Mouse (Mus musculus) fibroblast of lung, adult 2 months (primary cell): ENCODE data around the gene Zfp74.
"Not testable (repeated sequence)": the region's sequence is repeated elsewhere in the genome, so short reads cannot be mapped to it uniquely, and the experiment has no call there.

Experiments used
- DNase-seq: peaks from one replicate; pipeline ENCODE4 v3.0.0-alpha.2; 2011; ENCODE audit warnings: low read depth

Gene Zfp74

DNA sequence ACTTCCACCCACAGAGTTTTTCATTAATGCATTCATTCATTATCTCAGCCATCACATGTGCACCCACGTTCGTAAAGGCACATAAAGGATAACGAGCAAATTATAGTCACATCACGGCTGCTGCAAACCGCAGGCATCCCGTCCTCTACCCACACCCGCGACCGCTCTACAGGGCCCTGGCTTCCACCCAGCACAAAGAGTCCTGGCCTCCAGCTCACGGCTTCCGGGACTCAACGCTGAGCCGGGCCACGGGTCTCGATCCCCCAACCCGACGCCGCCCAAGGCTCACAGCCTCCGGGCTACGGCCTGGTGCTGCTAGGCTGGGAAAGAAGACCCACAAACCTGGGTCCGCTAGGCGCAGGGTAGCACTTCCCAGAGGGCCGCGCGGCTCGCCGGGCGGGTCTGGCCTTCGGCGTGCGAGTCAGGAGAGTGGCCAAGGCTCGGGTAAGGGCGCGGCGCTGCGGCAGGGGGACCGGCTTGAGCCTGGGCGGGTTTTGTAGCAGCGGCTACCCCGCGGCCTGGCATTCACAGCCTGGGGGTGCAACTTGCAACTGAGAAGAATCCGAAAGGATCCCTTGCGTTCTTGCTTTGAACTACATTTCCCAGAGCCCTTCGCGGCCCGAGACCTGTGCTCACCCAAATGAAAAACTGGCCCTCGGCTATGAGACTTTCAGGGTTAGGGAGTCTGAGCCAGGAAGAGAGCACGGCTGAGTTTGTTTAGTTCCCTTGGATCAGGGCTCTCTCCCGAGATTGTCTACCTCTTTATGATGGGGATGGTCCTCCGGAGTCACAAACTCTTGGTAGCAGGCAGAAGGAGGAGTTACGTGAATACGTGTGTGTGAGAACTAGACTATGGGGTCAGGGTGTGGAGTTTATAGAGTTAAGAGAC, at the start of gene Zfp74:
Gene Zfp74, minus strand, starts transcription at position 577 of the 889 bp plus-strand sequence.
- DNase-seq = peak; percentile 74

DNA sequence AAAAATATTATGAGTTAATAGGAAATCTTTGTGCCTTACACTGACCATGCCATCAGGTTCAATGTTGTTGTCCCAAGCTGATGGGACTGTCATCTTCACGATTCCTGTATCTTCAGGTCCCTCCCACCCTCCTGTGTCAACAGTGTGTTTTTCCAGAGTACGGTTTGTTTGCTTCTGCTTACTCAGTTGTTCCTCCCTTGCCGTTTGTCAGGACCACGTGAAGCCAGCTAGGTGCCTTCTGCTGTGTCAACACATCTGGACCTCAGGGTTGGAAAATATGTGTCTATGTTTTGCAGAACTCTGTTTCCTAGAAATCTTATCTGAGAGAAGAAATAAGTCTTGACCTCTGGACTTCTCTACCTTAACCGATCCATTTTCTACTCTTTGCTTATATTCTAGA, 46.7 kb upstream of the Zfp74 start:
- no peak for DNase-seq

DNA sequence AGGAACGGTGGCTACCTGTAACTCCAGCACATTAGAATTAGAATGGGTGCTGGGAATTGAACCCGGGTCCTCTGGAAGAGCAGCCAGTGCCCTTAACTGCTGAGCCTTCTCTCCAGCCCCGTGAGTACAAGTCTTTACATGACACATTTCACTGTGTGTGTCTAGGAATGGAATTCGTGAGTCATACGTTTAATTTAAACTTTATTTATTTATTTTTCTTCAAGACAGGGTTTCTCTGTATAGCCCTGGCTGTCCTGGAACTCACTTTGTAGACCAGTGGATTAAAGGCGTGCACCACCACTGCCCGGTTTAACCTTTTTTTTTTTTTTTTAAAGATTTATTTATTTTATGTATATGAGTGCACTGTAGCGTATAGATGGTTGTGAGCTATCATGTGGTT, 41.2 kb upstream of the Zfp74 start:
- DNase-seq = no peak

DNA sequence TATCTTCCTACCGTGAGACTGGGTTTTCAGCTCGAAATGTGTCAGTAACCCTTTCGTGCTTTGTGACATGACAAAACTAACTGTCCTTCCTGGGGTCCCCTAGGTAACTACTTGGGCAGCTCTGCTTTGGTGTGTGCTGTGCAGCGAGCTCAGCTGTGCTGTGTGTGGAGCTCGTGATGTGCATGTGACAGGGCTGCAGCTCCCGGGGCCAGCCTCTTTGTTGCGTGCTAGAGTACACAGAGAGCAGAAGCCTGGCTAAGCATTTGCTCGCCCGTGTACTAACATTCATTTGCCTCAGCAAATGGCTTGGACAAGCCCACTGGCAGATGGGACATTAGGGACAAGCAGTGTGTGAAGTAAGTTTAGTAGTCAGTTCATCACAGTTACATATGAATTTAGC, 39.5 kb upstream of the Zfp74 start:
- DNase-seq = no peak

DNA sequence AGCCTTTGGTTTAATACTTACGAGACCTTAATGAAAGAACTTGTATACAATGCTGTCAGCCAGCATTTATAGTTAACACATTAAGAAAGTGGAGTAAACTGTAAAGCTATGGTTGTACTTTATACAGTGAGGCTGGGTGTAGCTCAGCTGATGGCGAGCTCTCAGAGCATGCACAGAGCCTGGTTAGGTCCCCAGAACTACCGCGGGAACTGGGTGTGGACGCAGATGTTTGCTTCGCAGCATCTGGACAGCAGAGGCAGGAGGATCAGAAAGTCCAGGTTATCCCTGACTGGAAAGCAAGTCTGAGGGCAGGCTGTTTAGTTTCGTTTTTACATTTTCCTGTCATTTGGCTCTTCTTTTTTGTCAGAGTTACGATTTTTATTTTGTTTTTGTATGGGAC, 38.8 kb upstream of the Zfp74 start:
- DNase-seq = no peak

DNA sequence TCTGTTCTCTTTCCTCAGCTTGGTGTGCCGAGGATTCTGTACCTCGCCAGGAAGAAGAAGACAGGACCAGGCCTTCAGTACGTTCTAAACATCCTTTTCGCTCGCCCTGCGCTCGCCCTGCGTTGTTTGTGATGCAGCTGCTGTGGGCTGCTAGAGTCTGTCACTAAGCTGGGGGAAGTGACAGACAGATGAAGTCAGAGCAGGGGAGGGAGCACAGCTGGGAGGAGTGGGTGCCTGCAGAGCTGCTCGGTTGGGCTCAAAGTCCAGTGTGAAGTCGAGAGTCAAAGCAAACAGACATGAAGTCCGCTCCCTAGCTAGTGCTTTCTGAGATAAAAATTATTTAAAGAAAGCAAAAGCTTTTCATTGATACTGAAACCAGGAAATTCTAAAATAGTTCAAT, 35.1 kb upstream of the Zfp74 start:
- no peak for DNase-seq

DNA sequence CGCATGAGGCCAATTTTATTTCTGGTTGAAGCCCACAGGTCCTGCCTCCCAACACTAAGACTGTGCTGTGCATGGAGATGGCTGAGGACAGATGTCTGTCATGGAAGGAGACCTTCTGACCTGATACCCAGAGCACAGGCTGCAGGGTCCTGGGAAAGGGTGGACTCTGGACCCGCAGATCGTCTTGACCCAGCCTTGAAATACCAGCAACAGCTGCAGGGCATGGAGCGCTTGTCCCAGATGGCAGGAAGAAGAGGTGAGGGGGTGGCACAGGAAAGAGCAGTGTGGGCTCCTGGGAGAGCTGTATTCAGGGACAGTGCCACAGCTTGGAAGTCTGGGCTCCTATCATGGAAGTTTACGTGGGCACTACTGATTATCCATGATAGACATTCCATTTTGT, 33.7 kb upstream of the Zfp74 start:
- DNase-seq = no peak

DNA sequence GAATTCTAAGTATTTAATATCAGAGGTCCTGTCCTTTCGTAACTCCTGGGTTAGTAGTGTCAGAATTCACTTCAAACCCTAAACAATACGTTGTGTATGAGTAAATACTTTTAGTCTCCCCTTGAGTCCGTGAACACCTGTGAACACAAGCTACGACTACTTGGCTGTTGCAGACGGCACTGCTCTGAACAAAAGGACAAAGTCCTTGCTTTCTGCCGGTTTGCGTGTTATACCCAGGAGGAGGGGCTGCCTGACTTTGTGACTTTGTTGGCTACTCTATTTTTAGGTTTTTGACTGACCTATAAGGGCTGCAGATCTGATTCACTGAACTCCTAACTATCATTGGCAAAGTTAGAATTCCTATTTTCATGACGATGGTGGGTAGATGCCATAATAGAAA, 32.2 kb upstream of the Zfp74 start:
- no peak for DNase-seq

DNA sequence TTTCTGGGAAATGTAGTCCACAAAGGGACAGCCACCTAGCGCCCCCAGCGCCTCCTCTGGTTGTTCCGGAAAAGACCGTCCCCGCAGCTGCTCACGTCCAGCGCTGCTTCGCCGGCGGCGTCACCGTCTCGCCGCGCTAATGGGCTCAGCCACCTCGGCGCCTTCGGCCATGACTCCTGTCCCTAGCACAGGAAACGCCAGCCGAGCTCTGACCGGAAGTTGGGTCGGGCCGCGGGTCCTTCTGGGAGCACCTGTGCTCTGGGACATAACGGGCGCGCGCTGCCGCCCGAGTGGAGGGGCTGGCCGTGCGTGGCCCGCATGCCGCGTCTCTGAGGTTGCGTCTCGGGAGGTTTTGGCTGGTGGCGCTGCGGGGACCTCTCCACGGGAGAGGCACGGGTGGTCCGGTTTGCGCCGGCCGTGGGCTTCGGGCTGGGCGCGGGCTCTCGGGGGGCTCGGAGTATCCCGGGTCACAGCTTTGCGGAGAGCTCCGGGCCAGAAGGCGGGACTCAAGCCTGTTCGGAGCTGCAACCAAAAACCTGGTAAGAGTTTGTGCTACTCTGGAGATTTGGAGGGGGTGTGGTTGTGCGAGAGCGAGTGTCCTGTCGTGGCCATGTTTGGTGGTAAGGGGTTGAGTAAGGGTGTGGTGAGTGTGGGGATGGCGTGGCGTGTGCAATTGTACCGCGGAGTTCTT, 29.9 kb upstream of the Zfp74 start, which contains the start of gene Zfp568:
Gene Zfp568, plus strand, starts transcription at position 266 of the 691 bp plus-strand sequence.
- peak; percentile 80 for DNase-seq

DNA sequence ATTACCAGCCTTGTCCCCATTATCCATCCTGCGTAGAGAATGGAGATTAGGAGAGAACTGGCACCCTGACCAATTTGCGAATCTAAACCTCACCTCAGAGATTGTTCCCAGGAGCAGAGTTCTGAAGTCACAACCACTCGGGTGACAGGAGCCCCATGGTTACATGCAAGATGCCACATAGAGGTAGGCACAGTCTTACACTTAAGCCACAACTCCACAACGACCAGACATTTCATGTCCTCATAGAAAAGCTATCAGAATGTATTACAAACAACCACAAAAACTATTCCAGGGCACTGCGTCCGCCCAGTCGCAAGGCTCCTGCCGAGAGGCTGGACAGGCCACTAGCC, 29.4 kb upstream of the Zfp74 start:
- peak; percentile 14 for DNase-seq

DNA sequence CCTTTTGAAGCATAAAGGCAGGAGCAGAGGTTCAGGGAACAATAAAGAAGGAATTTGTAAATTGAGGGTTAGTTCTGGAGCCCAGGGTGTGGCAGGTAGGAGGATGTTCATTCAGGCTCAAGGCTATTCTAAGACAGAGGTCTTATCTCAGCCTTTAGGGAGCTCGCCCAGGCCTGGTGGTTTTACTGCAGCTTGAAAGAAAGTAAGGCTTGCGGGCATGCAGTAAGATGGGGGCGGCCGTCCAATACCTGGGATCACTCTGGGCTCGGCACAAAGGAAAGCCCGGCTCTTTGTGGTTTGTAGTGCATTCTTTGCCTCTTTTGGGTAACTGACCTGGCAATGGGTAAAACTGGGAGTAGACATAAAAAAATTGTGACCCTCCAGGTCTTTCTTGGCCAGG, 29.0 kb upstream of the Zfp74 start:
- no peak for DNase-seq

DNA sequence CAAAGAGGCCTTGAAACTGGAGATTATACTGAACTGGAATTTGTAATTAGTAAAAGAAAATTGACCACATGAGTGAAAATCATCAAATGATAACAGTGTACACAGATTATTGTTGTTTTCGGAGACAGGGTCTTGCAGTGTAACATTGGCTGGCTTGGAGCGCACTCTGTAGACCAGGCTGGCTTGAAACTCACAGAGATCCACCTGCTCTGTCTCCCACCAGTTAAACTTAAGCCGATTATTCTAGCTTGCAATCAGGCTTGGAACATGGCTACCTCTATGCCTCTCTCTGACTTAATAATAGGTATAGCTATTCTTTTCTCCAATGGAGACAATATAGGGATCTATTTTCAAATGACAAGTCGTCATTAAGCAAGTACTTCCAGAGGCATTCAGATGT, 28.5 kb upstream of the Zfp74 start:
- no peak for DNase-seq

DNA sequence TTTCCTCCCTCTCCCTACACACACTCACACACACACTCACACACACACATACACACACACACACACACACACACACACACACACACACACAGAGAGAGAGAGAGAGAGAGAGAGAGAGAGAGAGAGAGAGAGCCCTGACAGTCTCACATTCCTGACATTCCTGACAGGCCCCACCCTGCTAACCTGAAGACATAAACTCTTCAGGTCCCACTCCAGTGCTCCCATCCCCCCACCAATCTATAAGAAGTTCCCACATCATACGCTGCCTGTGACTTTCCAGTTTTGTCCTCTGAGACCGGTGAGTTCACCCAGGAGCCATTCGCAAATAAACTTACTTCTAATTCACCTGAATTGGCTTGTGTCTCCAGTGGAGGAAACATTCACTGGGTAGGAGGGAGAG, 28.0 kb upstream of the Zfp74 start:
- DNase-seq = no peak

DNA sequence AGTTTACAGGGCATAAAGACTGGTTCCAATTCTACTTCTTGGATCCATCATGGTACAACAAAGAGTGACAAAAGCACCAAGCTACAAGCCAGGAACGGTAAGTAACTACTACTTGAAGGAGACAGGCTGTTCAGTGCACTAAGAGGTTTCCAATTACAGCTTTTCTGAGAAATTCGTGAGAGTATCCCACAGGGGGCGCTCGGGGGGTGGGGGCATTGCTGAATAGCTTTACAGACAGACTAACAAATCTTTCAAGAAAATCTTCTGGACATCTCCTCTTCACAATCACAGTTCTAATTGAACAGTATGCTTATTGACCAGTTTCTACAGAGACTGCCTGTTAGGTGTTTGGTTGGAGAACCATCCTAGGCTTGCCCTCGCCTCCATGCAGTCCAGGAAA, 27.6 kb upstream of the Zfp74 start:
- DNase-seq = no peak

DNA sequence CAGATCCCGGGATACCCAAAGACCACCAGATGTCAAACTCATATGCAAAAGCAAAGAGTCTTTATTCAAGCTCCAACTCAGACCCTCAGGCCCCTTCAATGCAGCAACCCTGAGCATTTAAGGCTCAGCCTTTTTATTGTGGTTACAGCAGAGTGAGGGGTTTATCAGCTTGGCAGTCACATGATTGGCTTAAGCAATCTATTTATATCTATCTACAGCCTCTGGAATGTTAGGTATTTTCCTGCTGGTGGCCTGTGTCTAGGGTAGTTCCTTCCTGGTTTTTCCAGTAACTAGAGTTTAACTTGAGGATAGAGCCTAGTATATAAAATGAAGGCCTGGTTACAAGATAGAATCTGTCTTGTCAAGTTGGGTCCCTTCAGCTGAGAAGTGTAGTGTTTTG, 26.9 kb upstream of the Zfp74 start:
- no peak for DNase-seq

DNA sequence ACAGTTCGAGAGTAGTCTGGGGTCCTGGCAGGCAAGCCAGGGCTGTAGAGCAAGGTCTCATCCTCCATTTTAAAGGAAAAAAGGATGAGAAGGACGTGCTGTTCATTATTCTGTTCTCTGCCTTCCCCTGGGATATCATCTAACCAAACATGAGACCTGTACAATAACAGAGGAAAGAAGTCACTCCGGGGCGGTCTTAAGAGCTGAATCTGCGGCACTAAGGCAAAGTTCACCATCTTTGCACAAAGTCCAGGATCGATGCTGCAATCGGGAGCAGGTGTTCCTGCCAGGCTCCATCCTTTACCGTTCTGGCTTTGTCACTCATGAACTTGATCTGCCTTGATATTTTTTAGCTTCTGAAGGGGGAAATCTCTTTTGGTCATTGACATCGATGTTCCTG, 16.8 kb upstream of the Zfp74 start:
- DNase-seq = no peak

DNA sequence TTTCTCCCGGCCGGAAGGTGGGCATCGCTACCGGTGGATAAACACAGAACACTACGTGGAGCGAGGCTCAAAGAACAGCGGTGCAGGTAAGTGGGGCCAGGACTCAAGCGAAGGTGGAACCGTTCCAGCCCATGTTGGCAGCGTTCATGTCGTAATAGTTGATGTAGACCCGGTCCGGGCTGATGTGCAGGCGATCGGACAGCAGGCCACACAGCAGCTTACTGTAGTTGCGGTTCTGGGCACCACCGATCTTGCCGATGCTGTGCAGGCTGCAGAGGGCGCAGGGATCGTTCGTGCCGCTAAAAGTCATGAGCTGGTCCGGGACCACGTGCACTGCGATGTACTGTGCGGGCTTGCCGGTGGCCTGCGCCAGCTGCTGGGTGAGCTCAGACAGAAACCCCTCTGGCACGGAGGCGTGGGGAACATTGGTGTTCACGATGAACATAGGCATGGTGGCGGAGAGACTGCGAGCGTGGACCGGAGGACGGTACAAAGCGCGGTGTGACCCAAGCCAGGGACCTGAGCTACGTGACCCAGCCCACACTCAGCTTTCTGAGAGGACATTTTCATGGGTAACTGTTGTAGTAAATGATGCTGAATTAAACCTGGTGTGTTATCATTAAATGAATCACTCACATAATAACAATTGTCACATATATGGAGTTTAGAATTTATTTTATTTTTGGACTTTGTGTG, 11.4 kb upstream of the Zfp74 start:
- not testable (repeated sequence) for DNase-seq

DNA sequence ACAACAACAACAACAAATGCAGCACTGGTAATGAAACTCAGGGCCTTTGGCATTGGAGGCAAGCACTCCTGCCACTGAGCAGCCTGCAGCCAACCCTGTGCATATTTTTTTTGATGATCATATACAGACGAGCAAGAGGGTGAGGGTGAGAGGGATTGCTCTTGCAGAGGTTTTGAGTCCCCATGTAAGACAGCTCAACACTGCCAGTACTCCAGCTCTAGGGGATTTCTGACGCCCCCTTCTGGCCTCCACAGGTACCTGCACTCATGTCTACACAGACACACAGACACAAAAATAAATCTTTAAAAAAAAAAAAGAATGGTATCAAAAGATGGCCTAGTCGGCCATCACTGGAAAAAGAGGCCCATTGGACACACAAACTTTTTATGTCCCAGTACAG, 5.1 kb upstream of the Zfp74 start:
- no peak for DNase-seq

DNA sequence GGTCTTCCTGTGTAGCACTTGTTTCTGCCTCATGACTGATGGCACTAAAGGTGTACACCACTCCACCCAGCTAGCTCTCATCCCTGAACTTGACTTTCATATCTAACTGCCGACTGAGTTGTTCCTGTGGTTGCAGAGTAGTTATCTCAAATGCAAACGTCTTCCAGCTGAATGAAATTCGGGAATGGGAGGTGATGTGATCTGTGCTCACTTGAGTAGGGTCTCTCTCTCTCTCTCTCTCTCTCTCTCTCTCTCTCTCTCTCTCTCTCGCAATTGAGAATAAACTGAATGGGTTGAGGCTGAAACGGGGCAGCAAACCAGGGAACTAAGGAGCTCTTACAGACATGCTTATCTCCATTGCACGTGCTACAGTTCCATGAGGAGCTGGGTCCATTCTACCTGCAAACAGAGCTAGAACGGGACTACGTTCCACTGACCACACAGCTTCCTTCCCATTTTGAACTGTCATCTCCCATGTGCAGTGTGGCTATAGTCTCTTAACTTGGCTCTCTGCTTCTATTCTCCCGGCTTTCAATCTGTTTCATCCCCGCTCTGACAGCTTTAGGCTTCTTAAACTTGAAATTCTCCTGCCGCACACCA, 4.3 kb upstream of the Zfp74 start:
- DNase-seq = no peak

DNA sequence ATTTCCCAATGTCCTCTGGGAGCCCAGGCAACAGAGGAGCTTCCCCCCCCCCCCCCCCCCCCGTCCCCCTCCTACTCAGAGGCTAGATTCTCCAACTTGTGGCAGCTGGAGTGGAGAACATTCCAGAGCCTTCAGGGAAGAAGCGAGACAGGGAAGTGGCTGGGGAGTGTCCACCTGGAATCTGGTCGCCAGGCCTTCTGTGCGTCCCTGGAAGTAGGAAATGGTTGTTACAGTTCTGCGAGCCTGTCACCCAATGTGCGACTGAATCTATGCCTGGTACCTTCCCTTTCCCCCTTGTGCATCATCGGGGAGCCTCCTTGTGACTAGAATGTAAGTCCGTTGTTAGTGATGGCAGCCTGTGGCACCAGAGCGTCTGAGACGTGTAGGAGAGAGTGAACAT, 2.4 kb upstream of the Zfp74 start:
- no peak for DNase-seq

DNA sequence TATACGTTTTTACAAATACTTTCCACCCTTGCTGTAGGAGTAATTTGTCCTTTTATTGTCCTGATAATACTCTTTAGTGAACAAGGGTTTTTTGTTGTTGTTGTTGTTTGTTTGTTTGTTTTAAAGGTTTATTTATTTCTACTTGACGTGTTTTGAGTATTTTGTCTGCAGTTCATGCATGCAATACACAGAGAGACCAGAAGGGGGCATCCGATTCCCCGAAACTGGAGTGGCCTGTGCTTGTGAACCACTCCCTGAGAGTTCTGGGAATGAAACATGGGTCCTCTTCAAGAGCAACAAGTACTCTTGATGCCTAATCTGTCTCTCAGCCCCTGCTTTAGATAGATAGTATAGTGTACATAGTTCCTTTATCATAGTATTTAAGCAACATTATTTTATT, 842 bp upstream of the Zfp74 start:
- peak; percentile 60 for DNase-seq

DNA sequence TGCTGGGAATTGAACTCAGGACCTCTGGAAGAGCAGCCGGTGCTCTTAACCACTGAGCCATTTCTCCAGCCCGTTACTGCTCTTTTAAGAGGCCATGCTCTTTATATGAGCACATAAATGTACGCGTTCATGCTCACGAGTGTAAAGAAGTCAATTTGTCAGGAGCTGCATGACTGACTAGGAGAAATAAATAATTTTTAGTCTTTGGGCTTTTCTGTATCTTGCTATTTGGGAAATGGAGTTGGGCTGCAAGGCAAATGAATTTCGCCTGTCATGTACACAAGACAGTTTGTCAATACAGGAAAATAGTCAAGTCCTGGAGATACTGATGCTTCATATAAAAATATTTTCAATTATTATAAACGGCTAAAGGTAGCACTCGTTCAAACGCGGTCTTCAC, 803 bp downstream of the Zfp74 start:
- no peak for DNase-seq

DNA sequence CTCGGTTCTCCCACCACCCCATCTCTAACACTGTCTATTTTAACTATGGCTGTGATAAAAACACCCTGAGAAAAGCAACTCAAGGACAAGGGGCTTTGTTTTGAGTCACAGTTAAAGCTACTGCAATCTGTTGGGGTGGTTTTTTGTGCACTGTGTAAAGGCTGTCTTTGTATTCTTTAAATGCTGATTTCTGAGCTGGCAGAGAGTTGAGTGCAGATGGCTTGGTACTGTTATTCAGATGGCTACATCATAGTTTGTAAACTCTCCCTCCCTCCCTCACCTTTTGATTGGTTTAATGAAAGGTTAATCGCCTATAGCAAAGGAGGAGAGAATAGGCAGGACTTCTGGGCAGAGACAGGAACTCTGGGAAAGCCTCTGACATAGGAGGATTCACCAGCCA, 9.7 kb downstream of the Zfp74 start:
- no peak for DNase-seq
